Mouse (Mus musculus) heart, adult 2 months (tissue): ENCODE measurements around the gene Cnot9.

Experiments used
- CTCF ChIP-seq: fragments of 200-600 bp; IDR thresholded peaks from 2 replicates; pipeline ENCODE4 v1.8.1; 2022; ENCODE audit warnings: antibody characterized with exemption, mild to moderate bottlenecking, moderate library complexity
- EP300 ChIP-seq: fragments of 200-500 bp; IDR thresholded peaks from 2 replicates; pipeline ENCODE4 v1.6.1; 2011; ENCODE audit warnings: low read depth, low read length, control low read depth; ENCODE audit not compliant: insufficient read depth
- POLR2A ChIP-seq: fragments of 200-500 bp; IDR thresholded peaks from 2 replicates; pipeline ENCODE4 v1.6.1; 2011; ENCODE audit warnings: mild to moderate bottlenecking, low read depth, low read length, control low read depth; ENCODE audit not compliant: insufficient read depth

GRCm38 (mm10) chr1:74485792-74486191, 20.1 kb upstream of the Cnot9 start:
- TF ChIP-seq CTCF (no peak), POLR2A (no peak), EP300 (no peak)
